Mouse (Mus musculus): ENCODE data around the gene Hoxd8.

The Hoxd8 gene

DNA sequence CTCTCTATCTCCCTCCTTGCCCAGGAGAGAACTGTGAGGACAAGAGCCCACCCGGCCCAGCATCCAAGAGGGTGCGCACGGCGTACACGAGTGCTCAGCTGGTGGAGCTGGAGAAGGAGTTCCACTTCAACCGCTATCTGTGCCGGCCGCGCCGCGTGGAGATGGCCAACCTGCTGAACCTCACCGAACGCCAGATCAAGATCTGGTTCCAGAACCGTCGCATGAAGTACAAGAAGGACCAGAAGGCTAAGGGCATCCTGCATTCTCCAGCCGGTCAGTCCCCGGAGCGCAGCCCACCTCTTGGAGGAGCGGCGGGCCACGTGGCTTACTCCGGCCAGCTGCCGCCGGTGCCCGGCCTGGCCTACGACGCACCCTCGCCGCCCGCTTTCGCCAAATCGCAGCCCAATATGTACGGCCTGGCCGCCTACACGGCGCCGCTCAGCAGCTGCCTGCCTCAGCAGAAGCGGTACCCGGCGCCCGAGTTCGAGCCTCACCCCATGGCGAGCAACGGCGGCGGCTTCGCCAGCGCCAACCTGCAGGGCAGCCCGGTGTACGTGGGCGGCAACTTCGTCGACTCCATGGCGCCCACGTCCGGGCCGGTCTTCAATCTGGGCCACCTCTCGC is 42.0 kb downstream of the Hoxd8 start:
- no peak for DNase-seq (ENCODE audit: extremely low read depth, insufficient read length, low spot score)

DNA sequence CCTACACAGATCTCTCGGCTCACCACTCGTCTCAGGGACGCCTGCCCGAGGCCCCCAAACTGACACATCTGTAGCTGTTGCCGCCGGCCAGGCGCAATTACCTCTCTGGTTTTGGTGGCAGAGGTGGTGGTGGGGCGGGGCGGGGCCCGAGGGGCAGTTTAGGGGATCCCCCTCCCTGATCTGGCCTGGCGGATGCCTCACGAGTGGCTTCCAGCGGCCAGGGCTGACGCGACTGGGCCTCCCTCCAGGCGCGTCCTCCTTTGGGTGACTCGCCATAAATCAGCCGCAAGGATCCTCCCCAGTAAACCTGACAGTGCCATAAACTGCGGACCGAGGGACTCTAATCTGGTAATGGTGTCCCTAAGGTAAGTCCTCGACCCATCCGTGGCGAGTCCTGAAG is 42.6 kb downstream of the Hoxd8 start:
- DNase-seq (ENCODE audit: extremely low read depth, insufficient read length, low spot score), result no peak

GRCm38 (mm10) chr2:74747661-74748141 is 43.3 kb downstream of the Hoxd8 start:
- DNase-seq (ENCODE audit: extremely low read depth, insufficient read length, low spot score), result no peak

DNA sequence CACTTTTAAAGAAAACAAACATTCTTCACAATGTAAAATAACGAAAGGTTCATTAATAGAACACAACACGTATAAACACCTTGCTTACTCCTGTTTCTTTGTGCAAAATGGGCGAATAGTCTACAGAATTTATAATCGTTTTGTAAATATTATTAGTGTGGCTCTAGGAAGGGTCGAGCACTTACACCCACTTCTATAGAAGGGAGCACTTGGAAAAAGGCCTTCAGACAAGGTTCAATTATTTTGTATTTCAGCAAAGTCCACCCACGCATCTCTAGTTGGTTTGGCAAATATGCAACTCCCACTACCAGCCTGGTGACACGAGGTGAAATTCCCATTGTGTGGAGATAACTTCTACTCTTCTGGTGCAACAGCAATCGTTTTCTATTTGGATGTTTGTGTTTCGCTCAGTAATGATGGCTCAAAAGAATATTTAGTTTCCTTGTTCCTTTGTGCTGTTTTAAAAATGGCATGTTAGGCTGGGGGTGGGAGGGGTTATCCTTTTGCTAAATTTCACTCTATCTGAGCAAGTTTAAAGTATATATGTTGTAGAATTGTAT is 44.1 kb downstream of the Hoxd8 start:
- no peak for DNase-seq (ENCODE audit: extremely low read depth, insufficient read length, low spot score)

GRCm38 (mm10) chr2:74749337-74750121 is 45.1 kb downstream of the Hoxd8 start:
- DNase-seq (ENCODE audit: extremely low read depth, insufficient read length, low spot score), result no peak

GRCm38 (mm10) chr2:74750731-74751250 is 46.4 kb downstream of the Hoxd8 start:
- DNase-seq (ENCODE audit: extremely low read depth, insufficient read length, low spot score), result no peak

- no peak for DNase-seq (ENCODE audit: extremely low read depth, insufficient read length, low spot score)
Measured at GRCm38 (mm10) chr2:74751861-74752260, 47.4 kb downstream of the Hoxd8 start.

DNA sequence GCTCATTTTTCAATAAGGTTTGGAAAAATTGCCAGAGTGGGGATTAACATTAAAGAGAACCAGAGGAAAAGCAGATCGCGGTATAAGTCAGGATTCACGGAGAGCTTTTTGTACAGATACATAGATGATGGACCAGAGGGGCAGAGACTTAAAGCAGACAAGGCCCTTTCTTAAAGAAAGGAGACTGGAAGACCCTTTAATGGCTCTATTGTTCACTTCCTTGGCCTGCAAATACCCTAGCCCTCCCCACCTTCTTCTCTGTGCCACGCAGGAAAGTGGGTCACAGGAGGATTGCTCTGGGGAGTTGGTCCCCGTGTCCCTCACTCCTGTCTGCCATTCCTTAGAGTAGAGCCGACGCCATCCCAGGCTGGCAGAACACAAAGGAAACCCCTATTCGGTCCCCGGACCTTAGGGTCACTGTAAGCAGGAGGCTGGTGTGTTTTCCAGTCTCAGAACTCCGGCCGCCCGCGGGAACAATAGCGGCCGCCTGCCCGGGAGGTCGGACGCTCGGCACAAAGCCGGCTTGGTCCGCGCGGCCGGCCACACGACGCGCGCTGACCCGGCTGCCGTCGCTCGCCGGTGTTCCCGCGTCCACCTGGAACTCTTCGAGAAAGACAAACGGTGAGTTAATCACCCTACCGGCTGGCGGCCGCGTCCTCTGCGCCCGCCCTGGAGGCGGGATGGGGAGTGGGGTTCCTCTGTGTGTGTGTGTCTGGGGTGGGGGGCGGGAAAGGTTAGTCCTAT is 48.2 kb downstream of the Hoxd8 start:
- no peak for DNase-seq (ENCODE audit: extremely low read depth, insufficient read length, low spot score)

DNA sequence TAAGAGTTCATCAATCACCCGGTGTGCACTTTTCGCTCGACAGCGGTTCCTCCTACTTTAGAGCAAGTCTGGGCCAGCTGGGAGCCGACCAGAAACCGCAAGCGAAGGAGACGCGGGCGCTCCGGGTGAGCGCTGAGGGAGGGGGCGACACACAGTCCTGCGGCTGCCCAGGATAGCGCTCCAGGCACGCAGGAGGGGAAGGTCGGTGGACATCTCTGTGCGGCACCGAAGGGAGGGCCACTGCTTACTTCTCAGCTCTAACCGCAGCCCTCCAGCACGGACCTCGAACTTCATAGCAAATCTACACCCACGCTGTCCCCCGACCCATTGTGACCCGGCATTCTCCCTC is 48.7 kb downstream of the Hoxd8 start:
- DNase-seq (ENCODE audit: extremely low read depth, insufficient read length, low spot score), result no peak

DNA sequence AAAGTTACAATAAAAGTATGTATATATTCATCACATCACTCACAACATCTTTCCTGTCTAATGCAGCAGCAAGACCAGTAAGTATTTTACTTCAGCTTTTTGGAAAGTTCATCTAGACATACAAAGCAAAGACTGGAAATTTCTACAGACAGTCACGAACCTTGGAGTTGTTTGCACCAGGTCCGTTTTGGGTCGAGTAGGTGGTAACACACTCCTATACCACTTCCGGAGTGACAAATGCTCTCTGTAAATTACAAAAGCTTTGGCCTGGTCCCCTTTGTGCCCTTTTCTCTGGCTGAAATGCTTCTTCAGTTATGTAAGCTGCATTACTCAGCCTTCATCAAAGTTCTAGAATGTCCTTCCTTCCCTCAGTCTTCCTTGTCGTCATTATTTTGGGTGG is 49.3 kb downstream of the Hoxd8 start:
- DNase-seq (ENCODE audit: extremely low read depth, insufficient read length, low spot score), result no peak

All from 3134 (cell line).